Mouse (Mus musculus) stomach, embryonic 16.5 days (tissue): ENCODE results near the gene Gm26920. TPM values are rescaled to one million over a fixed set of nuclear protein-coding genes. Genes with fewer than 3 reads are reported as not detected.
A peak's percentile ranks its signal among the peaks of the same experiment; 100 is the strongest.

Experiments
- ATAC-seq: fragments of 200-750 bp; cut with Nextera tagmentation; 2 replicates; pipeline ENCODE4 v1.8.0; 2017; ENCODE audit warnings: moderate number of reproducible peaks, moderate TSS enrichment; ENCODE audit not compliant: insufficient read depth, low FRiP score
- H3K27ac ChIP-seq: fragments of 300-500 bp; sonication (generic); 2 replicates; pipeline ENCODE4 v1.5.1; 2014; ENCODE audit warnings: low read length
- H3K27me3 ChIP-seq: fragments of 300-500 bp; sonication (generic); 2 replicates; pipeline ENCODE4 v1.6.1; 2014; ENCODE audit warnings: low read length, control low read depth, mixed read lengths; ENCODE audit not compliant: control insufficient read depth, insufficient read depth
- H3K36me3 ChIP-seq: fragments of 300-500 bp; sonication (generic); 2 replicates; pipeline ENCODE4 v1.6.1; 2014; ENCODE audit warnings: low read length; ENCODE audit not compliant: control insufficient read depth, insufficient read depth
- H3K4me1 ChIP-seq: fragments of 300-500 bp; sonication (generic); 2 replicates; pipeline ENCODE4 v1.6.1; 2014; ENCODE audit warnings: low read length, control low read depth, mixed read lengths; ENCODE audit not compliant: control insufficient read depth, insufficient read depth
- H3K4me2 ChIP-seq: fragments of 300-500 bp; sonication (generic); 2 replicates; pipeline ENCODE4 v1.6.1; 2014; ENCODE audit warnings: low read depth, low read length, mixed read lengths
- H3K4me3 ChIP-seq: fragments of 300-500 bp; sonication (generic); replicated peaks from 2 replicates; pipeline ENCODE4 v1.5.1; 2014; ENCODE audit warnings: mild to moderate bottlenecking, low read length
- H3K9ac ChIP-seq: fragments of 300-500 bp; sonication (generic); 2 replicates; pipeline ENCODE4 v1.6.1; 2014; ENCODE audit warnings: low read length
- H3K9me3 ChIP-seq: fragments of 300-500 bp; sonication (generic); replicated peaks from 2 replicates; pipeline ENCODE4 v1.6.1; 2016; ENCODE audit warnings: low read length, control low read depth; ENCODE audit not compliant: control insufficient read depth
- WGBS: fragments of 180-500 bp; shearing (Covaris S2); extraction: QIAGEN DNeasy Blood & Tissue Kit; methylation state at CpG from one replicate; pipeline ENCODE4 v1.1.7; 2014; 5-methylcytosine and 5-hydroxymethylcytosine counted together
- polyA plus RNA-seq: library from polyadenylated mRNA; unstranded; fragments of >200 nt; fragmentation: Nextera tagmentation; extraction: Ambion mirVana; gene quantifications from 2 replicates; pipeline ENCODE4 v1.2.1, GENCODE M21; 2015

Gm26920 gene
- polyA plus RNA-seq, 1 experiment from 2014 or later: 0.87 TPM

- under 1% methylated on average over 50 of the region's 50 CpGs for WGBS
- Histone ChIP-seq H3K27ac (peak within 1 kb of the TSS; percentile 62), H3K27me3 (no peaks in the 10 kb centered on the region), H3K9me3 (no peaks in the 10 kb centered on the region), H3K4me1 (no peaks in the 10 kb centered on the region), H3K4me3 (peak within 1 kb of the TSS; percentile 88), H3K36me3 (no peaks in the 10 kb centered on the region), H3K9ac (peak within 1 kb of the TSS; percentile 91), H3K4me2 (peak within 1 kb of the TSS; percentile 96)
- peak; percentile 90 for ATAC-seq
These were observed 17.8 kb downstream of the Gm26920 start, which contains the start of gene Zfp82 for GRCm38 (mm10) chr7:30072146-30073028. Gene Zfp82 (minus strand): TSS chr7:30072900.

GRCm38 (mm10) chr7:30064622-30065021, 25.6 kb downstream of the Gm26920 start:
- Histone ChIP-seq H3K4me2 (no peak overlapping the region), H3K4me1 (no peaks in the 10 kb centered on the region), H3K27me3 (no peaks in the 10 kb centered on the region), H3K9me3 (no peaks in the 10 kb centered on the region), H3K9ac (no peak overlapping the region), H3K4me3 (no peak overlapping the region), H3K36me3 (no peaks in the 10 kb centered on the region; the same call in 1 of the 2 replicates), H3K27ac (no peak overlapping the region)
- ATAC-seq: no peak
- WGBS: 82% methylated on average over 5 of the region's 5 CpGs

GRCm38 (mm10) chr7:30062478-30062877, 27.7 kb downstream of the Gm26920 start:
- Histone ChIP-seq H3K36me3 (no peaks in the 10 kb centered on the region; the same call in 1 of the 2 replicates), H3K27me3 (no peaks in the 10 kb centered on the region), H3K9me3 (no peaks in the 10 kb centered on the region), H3K4me1 (no peaks in the 10 kb centered on the region), H3K9ac (no peak overlapping the region), H3K27ac (no peak overlapping the region), H3K4me2 (no peak overlapping the region), H3K4me3 (no peak overlapping the region)
- ATAC-seq: no peak
- WGBS: 85% methylated on average over 5 of the region's 5 CpGs

- peaks cover 6% of the 10 kb centered on the region; the same call in 1 of the 2 replicates for H3K36me3 ChIP-seq
- no peaks in the 10 kb centered on the region for H3K9me3 ChIP-seq
- H3K4me3 ChIP-seq: no peak overlapping the region
- H3K4me1 ChIP-seq: no peaks in the 10 kb centered on the region
- 77% methylated on average over 6 of the region's 6 CpGs for WGBS
- no peak for ATAC-seq
- H3K4me2 ChIP-seq: no peak overlapping the region
- no peak overlapping the region for H3K27ac ChIP-seq
- H3K9ac ChIP-seq: no peak overlapping the region
- no peaks in the 10 kb centered on the region for H3K27me3 ChIP-seq
These were observed 29.9 kb downstream of the Gm26920 start for GRCm38 (mm10) chr7:30060341-30060740.

GRCm38 (mm10) chr7:30053591-30053990, 36.6 kb downstream of the Gm26920 start:
- Histone ChIP-seq H3K4me2 (no peak overlapping the region), H3K4me3 (no peak overlapping the region), H3K9ac (no peak overlapping the region), H3K27me3 (no peaks in the 10 kb centered on the region), H3K36me3 (0 out of 2 replicates have a peak, but pooled peaks cover 6% of the 10 kb centered on the region), H3K9me3 (no peaks in the 10 kb centered on the region), H3K4me1 (0 out of 2 replicates have a peak, but pooled peaks cover 9% of the 10 kb centered on the region), H3K27ac (no peak overlapping the region)
- no peak for ATAC-seq
- 3% methylated on average over 3 of the region's 3 CpGs for WGBS

GRCm38 (mm10) chr7:30050882-30051548, 39.2 kb downstream of the Gm26920 start, which contains the start of gene Zfp14:
Gene Zfp14 (minus strand): TSS chr7:30051380.
- Histone ChIP-seq H3K27ac (peak within 1 kb of the TSS; percentile 28), H3K4me3 (peak within 1 kb of the TSS; percentile 72), H3K9ac (peak within 1 kb of the TSS; percentile 78), H3K4me1 (0 out of 2 replicates have a peak, but pooled peaks cover 9% of the 10 kb centered on the region), H3K36me3 (no peaks in the 10 kb centered on the region), H3K9me3 (no peaks in the 10 kb centered on the region), H3K27me3 (no peaks in the 10 kb centered on the region), H3K4me2 (peak within 1 kb of the TSS; percentile 75)
- WGBS: under 1% methylated on average over 40 of the region's 40 CpGs
- peak; percentile 98 for ATAC-seq

GRCm38 (mm10) chr7:30048126-30048525, 42.1 kb downstream of the Gm26920 start:
- no peaks in the 10 kb centered on the region for H3K36me3 ChIP-seq
- 86% methylated on average over 4 of the region's 4 CpGs for WGBS
- H3K9me3 ChIP-seq: no peaks in the 10 kb centered on the region
- H3K27ac ChIP-seq: no peak overlapping the region
- H3K4me3 ChIP-seq: no peak overlapping the region
- H3K4me2 ChIP-seq: no peak overlapping the region
- no peak overlapping the region for H3K9ac ChIP-seq
- H3K4me1 ChIP-seq: 0 out of 2 replicates have a peak, but pooled peaks cover 6% of the 10 kb centered on the region
- ATAC-seq: no peak
- H3K27me3 ChIP-seq: no peaks in the 10 kb centered on the region

- no peak overlapping the region for H3K4me3 ChIP-seq
- H3K9me3 ChIP-seq: no peaks in the 10 kb centered on the region
- H3K9ac ChIP-seq: no peak overlapping the region
- H3K4me1 ChIP-seq: no peaks in the 10 kb centered on the region
- no peaks in the 10 kb centered on the region for H3K27me3 ChIP-seq
- 59% methylated on average over 9 of the region's 9 CpGs for WGBS
- ATAC-seq: no peak
- no peak overlapping the region for H3K27ac ChIP-seq
- peaks cover 4% of the 10 kb centered on the region; the same call in 1 of the 2 replicates for H3K36me3 ChIP-seq
- no peak overlapping the region for H3K4me2 ChIP-seq
These were observed 45.9 kb downstream of the Gm26920 start for GRCm38 (mm10) chr7:30044354-30044753.

GRCm38 (mm10) chr7:30034331-30034730, 55.9 kb downstream of the Gm26920 start:
- no peak overlapping the region for H3K4me2 ChIP-seq
- H3K4me3 ChIP-seq: no peak overlapping the region
- H3K36me3 ChIP-seq: no peaks in the 10 kb centered on the region
- no peak overlapping the region for H3K9ac ChIP-seq
- WGBS: 89% methylated on average over 12 of the region's 12 CpGs
- H3K9me3 ChIP-seq: no peaks in the 10 kb centered on the region
- no peaks in the 10 kb centered on the region for H3K27me3 ChIP-seq
- ATAC-seq: no peak
- no peaks in the 10 kb centered on the region for H3K4me1 ChIP-seq
- H3K27ac ChIP-seq: no peak overlapping the region
